Mouse (Mus musculus): ENCODE results near the gene Actg2. TPM values are rescaled to one million over a fixed set of nuclear protein-coding genes. Genes with fewer than 3 reads are reported as not detected.
A peak's percentile ranks its signal among the peaks of the same experiment; 100 is the strongest.

Actg2 gene
- polyA plus RNA-seq, 1 experiment, result not detected

DNA sequence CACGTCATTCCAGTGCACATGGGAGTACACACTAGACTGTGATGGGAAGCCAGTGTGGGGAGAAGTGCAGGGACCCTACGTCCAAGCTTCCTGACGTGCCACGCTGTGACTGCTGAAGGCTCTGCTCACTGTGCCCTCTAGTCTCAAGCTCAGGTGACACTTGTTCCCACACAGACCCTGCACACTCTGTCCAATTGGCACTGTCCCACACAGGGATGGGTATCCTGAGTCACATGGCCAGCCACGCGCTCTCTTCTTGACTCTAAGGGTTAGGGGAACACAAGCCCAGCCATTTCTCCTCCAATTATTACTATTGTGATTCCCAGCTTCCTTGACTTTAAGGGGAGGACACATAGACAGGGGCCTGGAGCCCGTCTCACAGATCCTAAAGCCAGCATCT is 52.3 kb downstream of the Actg2 start:
- H3K4me1 ChIP-seq, result peaks cover 35% of the 10 kb centered on the region
- H3K9me3 ChIP-seq, result no peaks in the 10 kb centered on the region
- peak overlapping the region; percentile 60 for H3K4me3 ChIP-seq (replicated peaks)
- TF ChIP-seq GATA1 (IDR thresholded peaks at IDR 0.05; ENCODE audit: borderline replicate concordance, low read length) (no peak), FLI1 (IDR thresholded peaks at IDR 0.05; ENCODE audit: low read length) (no peak)
- H3K36me3 ChIP-seq (replicated peaks; ENCODE audit: low read length), result peaks cover 98% of the 10 kb centered on the region
- H3K27me3 ChIP-seq (replicated peaks), result no peaks in the 10 kb centered on the region

DNA sequence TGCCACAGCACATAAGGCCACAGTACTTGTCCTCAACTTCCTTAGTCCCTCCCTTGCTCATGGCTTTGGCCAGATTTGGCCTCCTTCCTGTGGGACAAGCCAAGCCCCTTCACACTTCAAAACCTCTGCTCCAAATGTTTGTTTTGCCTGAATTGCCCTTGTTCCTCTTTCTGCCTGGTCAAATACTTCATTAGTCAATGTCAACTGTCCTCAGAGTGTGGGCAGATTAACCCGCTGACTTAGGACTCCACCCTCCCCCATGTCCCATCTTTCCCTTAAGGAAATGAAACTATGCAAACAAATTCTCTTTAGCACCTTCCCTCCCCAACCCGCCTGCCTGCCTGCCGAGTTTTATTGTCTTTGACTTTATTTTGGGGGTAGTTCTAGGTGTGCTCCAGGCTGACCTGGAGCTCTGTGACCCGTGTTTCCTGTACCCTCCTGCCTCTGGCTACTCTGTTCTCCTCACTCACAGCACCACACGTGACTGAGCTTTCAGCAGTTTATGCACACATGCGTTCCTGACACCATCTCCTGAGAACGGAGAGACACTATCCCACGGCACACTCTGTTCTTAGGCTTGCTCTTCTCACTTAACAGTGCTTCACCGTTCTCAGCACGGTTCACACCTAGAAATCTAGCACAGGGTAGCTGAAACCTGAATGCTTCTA is 53.5 kb downstream of the Actg2 start:
- H3K36me3 ChIP-seq (replicated peaks; ENCODE audit: low read length), result peaks cover 91% of the 10 kb centered on the region
- no peaks in the 10 kb centered on the region for H3K27me3 ChIP-seq (replicated peaks)
- no peak for TF ChIP-seq FLI1 (IDR thresholded peaks at IDR 0.05; ENCODE audit: low read length)
- no peak for TF ChIP-seq GATA1 (IDR thresholded peaks at IDR 0.05; ENCODE audit: borderline replicate concordance, low read length)
- peak overlapping the region; percentile 67 for H3K4me3 ChIP-seq (replicated peaks)
- no peaks in the 10 kb centered on the region for H3K9me3 ChIP-seq
- H3K4me1 ChIP-seq, result peaks cover 47% of the 10 kb centered on the region

DNA sequence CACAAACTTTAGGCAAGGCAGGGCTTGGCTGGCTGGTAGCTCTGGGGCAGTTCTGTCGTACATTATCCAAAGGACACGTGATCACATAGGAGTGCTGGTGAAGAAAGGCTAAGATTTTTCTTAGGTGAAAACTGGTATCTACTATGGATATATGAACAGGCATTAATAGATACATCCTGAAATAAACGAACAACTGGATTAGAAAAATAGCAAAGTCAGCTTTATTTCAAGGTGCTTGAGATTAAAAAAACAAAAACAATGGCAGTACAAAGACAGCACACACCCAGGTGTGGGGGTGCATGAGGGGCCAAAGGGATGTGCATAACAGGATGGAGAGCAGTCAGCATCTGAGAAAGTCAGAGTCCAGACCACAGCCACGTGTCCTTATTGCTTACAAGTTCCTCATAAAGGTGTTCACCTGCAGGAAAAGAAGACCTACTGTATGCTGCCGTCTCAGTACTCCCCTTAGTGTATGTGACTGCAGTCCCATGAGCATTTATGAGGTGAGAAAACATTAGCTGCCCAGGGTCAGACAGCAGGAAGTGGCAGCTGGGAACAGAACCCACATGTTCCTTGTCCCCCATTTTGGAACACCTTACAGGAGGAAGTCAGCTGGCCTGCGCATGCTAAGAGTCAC is 55.9 kb downstream of the Actg2 start:
- TF ChIP-seq GATA1 (IDR thresholded peaks at IDR 0.05; ENCODE audit: borderline replicate concordance, low read length) (no peak), FLI1 (IDR thresholded peaks at IDR 0.05; ENCODE audit: low read length) (no peak)
- no peak overlapping the region for H3K4me3 ChIP-seq (replicated peaks)
- peaks cover 67% of the 10 kb centered on the region for H3K4me1 ChIP-seq
- H3K9me3 ChIP-seq, result no peaks in the 10 kb centered on the region
- H3K27me3 ChIP-seq (replicated peaks), result no peaks in the 10 kb centered on the region
- H3K36me3 ChIP-seq (replicated peaks; ENCODE audit: low read length), result peaks cover 77% of the 10 kb centered on the region

DNA sequence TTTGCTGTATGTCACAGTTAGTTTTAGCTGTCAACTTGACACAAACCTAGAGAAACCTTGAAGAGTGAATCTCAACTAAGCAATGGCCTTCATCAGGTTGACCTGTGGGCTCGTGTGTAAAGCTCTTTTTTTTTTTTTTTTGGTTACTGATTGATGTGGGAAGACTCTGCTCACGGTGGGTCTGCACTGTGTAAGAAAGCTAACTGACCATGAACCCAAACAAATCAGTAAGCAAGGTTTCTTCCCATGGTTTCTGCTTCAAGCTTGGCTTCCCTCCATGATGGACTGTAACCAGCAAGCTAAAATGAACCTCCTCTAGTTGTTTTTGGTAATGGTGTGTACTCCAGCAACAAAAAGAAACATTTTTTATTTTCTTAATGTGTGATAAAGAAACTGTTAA is 56.9 kb downstream of the Actg2 start:
- H3K4me1 ChIP-seq, result peaks cover 75% of the 10 kb centered on the region
- H3K4me3 ChIP-seq (replicated peaks), result no peak overlapping the region
- TF ChIP-seq FLI1 (IDR thresholded peaks at IDR 0.05; ENCODE audit: low read length), result no peak
- no peak for TF ChIP-seq GATA1 (IDR thresholded peaks at IDR 0.05; ENCODE audit: borderline replicate concordance, low read length)
- H3K36me3 ChIP-seq (replicated peaks; ENCODE audit: low read length), result peaks cover 68% of the 10 kb centered on the region
- no peaks in the 10 kb centered on the region for H3K27me3 ChIP-seq (replicated peaks)
- no peaks in the 10 kb centered on the region for H3K9me3 ChIP-seq

DNA sequence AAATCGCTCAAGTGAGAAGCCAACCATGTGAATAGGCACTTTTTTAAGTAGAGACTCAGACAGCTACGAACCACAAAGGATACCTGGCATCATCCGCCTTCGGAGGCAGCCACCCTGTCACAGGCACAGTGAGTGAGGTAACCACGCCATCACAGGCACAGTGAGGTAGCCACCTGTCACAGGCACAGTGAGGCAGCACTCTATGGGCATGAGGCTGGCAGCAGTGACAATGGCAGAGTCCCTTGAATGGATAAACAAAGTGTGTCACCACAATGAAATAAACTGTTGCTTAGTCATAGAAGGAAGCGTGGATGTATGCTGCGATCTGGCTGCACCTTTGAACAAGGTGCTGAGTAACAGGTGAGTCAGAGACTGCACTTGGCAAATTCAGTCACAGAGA is 57.4 kb downstream of the Actg2 start:
- H3K36me3 ChIP-seq (replicated peaks; ENCODE audit: low read length), result peaks cover 62% of the 10 kb centered on the region
- H3K4me1 ChIP-seq, result peaks cover 74% of the 10 kb centered on the region
- no peaks in the 10 kb centered on the region for H3K27me3 ChIP-seq (replicated peaks)
- H3K9me3 ChIP-seq, result no peaks in the 10 kb centered on the region
- TF ChIP-seq FLI1 (IDR thresholded peaks at IDR 0.05; ENCODE audit: low read length) (no peak), GATA1 (IDR thresholded peaks at IDR 0.05; ENCODE audit: borderline replicate concordance, low read length) (no peak)
- H3K4me3 ChIP-seq (replicated peaks), result peak overlapping the region; percentile 66

DNA sequence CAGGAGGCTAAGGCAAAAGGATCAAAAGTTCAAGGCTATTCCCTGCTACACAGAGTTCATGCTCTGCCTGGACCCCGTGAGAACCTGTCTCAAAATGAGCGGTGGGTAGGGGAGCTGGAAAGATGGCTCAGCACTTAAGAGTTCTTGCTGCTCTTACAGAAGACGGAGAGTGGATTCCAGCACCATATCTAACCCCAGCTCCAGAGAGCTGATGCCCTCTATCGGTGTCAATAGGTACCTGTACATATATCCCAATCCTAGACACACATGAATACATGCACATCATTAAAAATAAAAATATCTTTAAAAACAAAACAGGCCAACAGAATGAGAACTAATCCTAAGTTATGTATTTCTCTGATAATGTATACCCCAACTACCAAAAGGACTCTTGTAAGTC is 57.8 kb downstream of the Actg2 start:
- no peaks in the 10 kb centered on the region for H3K9me3 ChIP-seq
- H3K4me3 ChIP-seq (replicated peaks), result no peak overlapping the region

DNA sequence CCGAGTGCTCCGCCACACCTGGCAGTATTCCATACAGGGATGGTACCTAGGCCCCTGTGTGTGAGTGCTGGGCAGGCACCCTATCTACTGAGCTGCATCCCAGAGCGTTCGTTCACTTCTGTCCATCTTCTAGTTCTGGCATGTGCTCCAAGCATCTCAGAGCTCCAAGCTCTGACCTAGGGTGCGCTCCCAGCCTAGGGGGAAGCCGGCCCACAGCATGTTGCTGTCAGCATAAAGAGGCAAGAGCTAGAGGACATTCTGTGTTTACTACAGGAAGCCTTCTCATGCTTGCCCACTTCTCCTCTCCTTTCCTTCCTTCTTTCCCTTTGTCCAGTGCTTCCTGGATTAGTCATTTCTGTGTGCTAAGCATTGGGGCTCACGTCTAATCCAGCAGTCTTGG is 60.6 kb downstream of the Actg2 start:
- Histone ChIP-seq H3K4me3 (replicated peaks) (no peak overlapping the region), H3K27me3 (replicated peaks) (no peaks in the 10 kb centered on the region), H3K9me3 (no peaks in the 10 kb centered on the region), H3K4me1 (peaks cover 56% of the 10 kb centered on the region), H3K36me3 (replicated peaks; ENCODE audit: low read length) (peaks cover 32% of the 10 kb centered on the region)
- no peak for TF ChIP-seq GATA1 (IDR thresholded peaks at IDR 0.05; ENCODE audit: borderline replicate concordance, low read length)
- no peak for TF ChIP-seq FLI1 (IDR thresholded peaks at IDR 0.05; ENCODE audit: low read length)

More for the DNA sequence above, 57.8 kb downstream of the Actg2 start:
- H3K27me3 ChIP-seq (replicated peaks), result no peaks in the 10 kb centered on the region
- H3K4me1 ChIP-seq, result peaks cover 76% of the 10 kb centered on the region
- H3K36me3 ChIP-seq (replicated peaks; ENCODE audit: low read length), result peaks cover 59% of the 10 kb centered on the region
- TF ChIP-seq FLI1 (IDR thresholded peaks at IDR 0.05; ENCODE audit: low read length) (no peak), GATA1 (IDR thresholded peaks at IDR 0.05; ENCODE audit: borderline replicate concordance, low read length) (no peak)

DNA sequence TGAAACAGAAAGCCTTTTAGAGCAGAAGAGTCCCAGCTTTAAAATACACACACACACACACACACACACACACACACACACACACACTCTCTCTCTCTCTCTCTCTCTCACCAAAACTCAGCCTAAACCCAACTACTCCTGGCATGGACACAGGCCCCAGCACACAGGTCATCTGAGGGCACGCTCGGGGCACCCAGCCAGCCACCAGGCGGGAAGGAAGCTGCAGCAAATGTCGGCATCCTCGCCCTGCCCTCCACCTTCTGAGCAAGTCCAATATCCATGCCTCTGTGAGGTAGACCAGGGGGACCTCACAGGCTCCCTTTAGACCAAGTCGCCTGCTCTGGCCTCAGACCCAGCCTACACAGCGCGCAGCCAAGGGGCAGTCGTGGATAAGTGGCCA is 62.8 kb downstream of the Actg2 start:
- Histone ChIP-seq H3K9me3 (no peaks in the 10 kb centered on the region), H3K4me1 (peaks cover 60% of the 10 kb centered on the region), H3K4me3 (replicated peaks) (peak overlapping the region; percentile 50), H3K27me3 (replicated peaks) (no peaks in the 10 kb centered on the region), H3K36me3 (replicated peaks; ENCODE audit: low read length) (peaks cover 12% of the 10 kb centered on the region)
- no peak for TF ChIP-seq GATA1 (IDR thresholded peaks at IDR 0.05; ENCODE audit: borderline replicate concordance, low read length)
- no peak for TF ChIP-seq FLI1 (IDR thresholded peaks at IDR 0.05; ENCODE audit: low read length)

DNA sequence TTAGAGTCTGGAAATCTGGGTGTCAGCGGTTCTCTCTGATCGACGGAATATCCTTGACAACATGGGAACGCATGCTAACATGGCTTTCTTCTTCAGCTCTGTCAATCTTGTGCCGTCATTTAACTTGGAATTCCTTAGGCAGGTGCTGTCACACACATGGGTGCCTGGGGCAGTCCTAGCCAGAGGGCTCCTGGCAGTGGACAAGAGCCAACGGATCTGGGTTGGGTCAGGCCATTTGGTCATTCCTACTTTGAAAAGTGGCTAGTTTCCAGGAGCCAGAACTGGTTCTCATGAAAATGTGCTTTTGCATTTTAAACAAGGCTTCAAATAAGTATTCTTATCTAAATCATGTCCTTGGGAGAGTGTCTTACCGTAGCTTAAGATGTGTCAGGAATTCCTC is 64.3 kb downstream of the Actg2 start:
- Histone ChIP-seq H3K36me3 (replicated peaks; ENCODE audit: low read length) (peaks cover 4% of the 10 kb centered on the region), H3K27me3 (replicated peaks) (no peaks in the 10 kb centered on the region), H3K4me1 (peaks cover 57% of the 10 kb centered on the region), H3K4me3 (replicated peaks) (no peak overlapping the region), H3K9me3 (no peaks in the 10 kb centered on the region)
- no peak for TF ChIP-seq GATA1 (IDR thresholded peaks at IDR 0.05; ENCODE audit: borderline replicate concordance, low read length)
- no peak for TF ChIP-seq FLI1 (IDR thresholded peaks at IDR 0.05; ENCODE audit: low read length)

DNA sequence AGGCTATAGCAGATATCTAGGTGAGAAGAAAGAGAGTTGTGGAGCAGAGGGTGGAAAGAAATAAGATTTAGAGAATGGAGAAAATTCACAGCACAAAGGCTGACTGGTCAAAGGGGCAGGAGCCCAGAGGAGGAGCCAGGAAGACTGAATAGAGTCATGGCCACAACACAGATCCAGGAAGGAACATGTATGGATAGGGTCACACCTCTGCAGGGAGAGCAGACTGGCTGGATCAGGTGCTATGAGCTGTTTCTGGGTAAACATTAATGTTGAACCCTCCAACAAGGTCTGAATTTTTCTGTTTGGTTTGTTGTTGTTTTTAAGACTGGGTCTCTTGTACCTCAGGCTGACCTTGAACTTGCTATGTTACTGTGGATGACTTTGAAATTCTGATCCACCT is 72.1 kb downstream of the Actg2 start:
- Histone ChIP-seq H3K9me3 (no peaks in the 10 kb centered on the region), H3K36me3 (replicated peaks; ENCODE audit: low read length) (no peaks in the 10 kb centered on the region), H3K27me3 (replicated peaks) (peaks cover 2% of the 10 kb centered on the region), H3K4me3 (replicated peaks) (no peak overlapping the region), H3K4me1 (peaks cover 52% of the 10 kb centered on the region)
- TF ChIP-seq FLI1 (IDR thresholded peaks at IDR 0.05; ENCODE audit: low read length) (no peak), GATA1 (IDR thresholded peaks at IDR 0.05; ENCODE audit: borderline replicate concordance, low read length) (no peak)

Other genes starting within 250 kb of the Actg2 start
- gene Mthfd2, start 210.4 kb downstream of the Actg2 start, polyA plus RNA-seq (2012; ENCODE audit: insufficient read depth, low replicate concordance), result 17.8 and 30.5 TPM in 2 replicates
- 20.8 and 26.9 TPM in 2 replicates for gene Mob1a, start 210.2 kb downstream of the Actg2 start, polyA plus RNA-seq (2012; ENCODE audit: insufficient read depth, low replicate concordance)
- gene Bola3, start 187.1 kb downstream of the Actg2 start, polyA plus RNA-seq (2012; ENCODE audit: insufficient read depth, low replicate concordance), result 46.0 and 113 TPM in 2 replicates
- gene Tet3, start 77.2 kb downstream of the Actg2 start, polyA plus RNA-seq (2012; ENCODE audit: insufficient read depth, low replicate concordance), result 10.6 and 12.2 TPM in 2 replicates
- 8.7 and 10.8 TPM in 2 replicates for gene Dguok, start 29.3 kb downstream of the Actg2 start, polyA plus RNA-seq (2012; ENCODE audit: insufficient read depth, low replicate concordance)
- gene Stambp, start 36.5 kb upstream of the Actg2 start, polyA plus RNA-seq (2012; ENCODE audit: insufficient read depth, low replicate concordance), result 3.3 and 3.7 TPM in 2 replicates
- gene Clec4f, start 119.9 kb upstream of the Actg2 start, polyA plus RNA-seq (2012; ENCODE audit: insufficient read depth, low replicate concordance), result not detected in 2 replicates
- not detected in 2 replicates for gene Cd207, start 141.6 kb upstream of the Actg2 start, polyA plus RNA-seq (2012; ENCODE audit: insufficient read depth, low replicate concordance)
- 0.19 TPM in 1 of 2 replicates, not detected in the other for gene Vax2, start 175.0 kb upstream of the Actg2 start, polyA plus RNA-seq (2012; ENCODE audit: insufficient read depth, low replicate concordance)
- not detected in 2 replicates for gene Atp6v1b1, start 206.7 kb upstream of the Actg2 start, polyA plus RNA-seq (2012; ENCODE audit: insufficient read depth, low replicate concordance)
- not detected in 2 replicates for gene Ankrd53, start 226.4 kb upstream of the Actg2 start, polyA plus RNA-seq (2012; ENCODE audit: insufficient read depth, low replicate concordance)
- 14.8 and 27.4 TPM in 2 replicates for gene Tex261, start 239.5 kb upstream of the Actg2 start, polyA plus RNA-seq (2012; ENCODE audit: insufficient read depth, low replicate concordance)